Mouse (Mus musculus) kidney, embryonic 15.5 days (tissue): ENCODE data around the gene Kif1b. TPM values are rescaled to one million over a fixed set of nuclear protein-coding genes. Genes with fewer than 3 reads are reported as not detected.
A peak's percentile ranks its signal among the peaks of the same experiment; 100 is the strongest.

ENCODE experiments used
- ATAC-seq: fragments of 200-750 bp; cut with Nextera tagmentation; replicated peaks from 2 replicates; pipeline ENCODE4 v1.8.0; 2017; ENCODE audit warnings: moderate TSS enrichment; ENCODE audit not compliant: low FRiP score
- H3K27ac ChIP-seq: fragments of 300-500 bp; sonication (generic); 2 replicates; pipeline ENCODE4 v1.5.1; 2015; ENCODE audit warnings: mild to moderate bottlenecking, inconsistent platforms
- H3K27me3 ChIP-seq: fragments of 300-500 bp; sonication (generic); 2 replicates; pipeline ENCODE4 v1.6.1; 2015; ENCODE audit warnings: inconsistent platforms
- H3K36me3 ChIP-seq: fragments of 300-500 bp; sonication (generic); 2 replicates; pipeline ENCODE4 v1.6.1; 2015; ENCODE audit warnings: inconsistent platforms
- H3K4me1 ChIP-seq: fragments of 300-500 bp; sonication (generic); 2 replicates; pipeline ENCODE4 v1.6.1; 2015; ENCODE audit warnings: inconsistent platforms
- H3K4me2 ChIP-seq: fragments of 300-500 bp; sonication (generic); 2 replicates; pipeline ENCODE4 v1.6.1; 2015; ENCODE audit warnings: moderate library complexity, mild to moderate bottlenecking, inconsistent platforms
- H3K4me3 ChIP-seq: fragments of 300-500 bp; sonication (generic); replicated peaks from 2 replicates; pipeline ENCODE4 v1.5.1; 2015; ENCODE audit warnings: mild to moderate bottlenecking, inconsistent platforms
- H3K9ac ChIP-seq: fragments of 300-500 bp; sonication (generic); 2 replicates; pipeline ENCODE4 v1.6.1; 2015; ENCODE audit warnings: mild to moderate bottlenecking, inconsistent platforms
- H3K9me3 ChIP-seq: fragments of 300-500 bp; sonication (generic); replicated peaks from 2 replicates; pipeline ENCODE4 v1.6.1; 2016; ENCODE audit warnings: inconsistent platforms
- WGBS: fragments of 180-500 bp; shearing (Covaris S2); methylation state at CpG from one replicate; pipeline ENCODE4 v1.1.7; 2015; ENCODE audit warnings: mixed read lengths; 5-methylcytosine and 5-hydroxymethylcytosine counted together
- polyA plus RNA-seq: library from polyadenylated mRNA; unstranded; fragments of >200 nt; fragmentation: Nextera tagmentation; extraction: Ambion mirVana; gene quantifications from 2 replicates; pipeline ENCODE4 v1.2.1, GENCODE M21; 2015

Kif1b gene
- polyA plus RNA-seq, 1 experiment from 2014 or later: 31.3 TPM

DNA sequence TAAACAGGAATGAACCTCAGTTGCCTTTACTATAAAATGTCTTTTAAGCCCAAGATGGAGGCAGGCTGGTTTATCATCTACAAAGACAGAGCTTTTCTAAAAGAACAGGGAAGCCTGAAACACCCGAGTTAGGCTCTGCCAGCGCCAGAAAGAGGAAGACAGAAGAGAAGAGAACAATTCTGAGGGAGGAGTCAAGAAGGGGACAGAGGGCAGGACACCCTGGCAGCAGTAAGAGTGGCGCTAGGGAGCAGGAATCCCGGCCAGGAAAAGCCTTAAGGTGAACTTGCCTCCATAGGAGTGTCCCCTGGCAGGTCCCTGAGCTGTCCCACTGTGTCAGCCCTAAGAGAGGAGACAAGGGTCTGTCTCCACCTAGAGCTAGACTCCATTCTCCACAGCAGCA is 163.9 kb downstream of the Kif1b start:
- 29% methylated on average over 4 of the region's 4 CpGs for WGBS
- Histone ChIP-seq H3K4me2 (no peak overlapping the region), H3K27ac (no peak overlapping the region), H3K36me3 (no peaks in the 10 kb centered on the region), H3K4me1 (peaks cover 17% of the 10 kb centered on the region), H3K9me3 (no peaks in the 10 kb centered on the region), H3K9ac (no peak overlapping the region), H3K27me3 (no peaks in the 10 kb centered on the region), H3K4me3 (no peak overlapping the region)
- no peak for ATAC-seq

DNA sequence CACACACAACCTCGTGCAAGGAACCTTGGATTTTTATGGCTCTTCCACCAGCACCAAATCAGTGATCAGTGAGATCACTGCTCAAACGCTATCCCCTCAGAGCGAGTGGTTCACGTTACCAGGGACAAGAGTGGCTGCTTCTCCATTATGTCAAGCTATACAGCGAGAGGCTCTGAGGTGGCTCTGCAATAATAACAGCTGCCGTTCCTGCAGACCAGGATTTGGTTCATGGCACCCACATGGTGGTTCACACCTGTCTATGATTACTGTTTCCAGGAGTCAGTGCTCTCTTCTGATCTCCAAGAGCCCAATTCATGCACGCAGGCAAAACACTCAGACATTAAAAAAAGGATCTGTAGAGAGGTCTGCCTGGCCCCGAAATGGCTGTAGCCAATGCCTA is 169.0 kb downstream of the Kif1b start:
- no peak overlapping the region for H3K27ac ChIP-seq
- WGBS: 67% methylated on average over 8 of the region's 8 CpGs
- no peaks in the 10 kb centered on the region for H3K27me3 ChIP-seq
- H3K36me3 ChIP-seq: no peaks in the 10 kb centered on the region
- no peak overlapping the region for H3K4me3 ChIP-seq
- ATAC-seq: no peak
- peaks cover 11% of the 10 kb centered on the region for H3K4me1 ChIP-seq
- H3K4me2 ChIP-seq: no peak overlapping the region
- no peak overlapping the region for H3K9ac ChIP-seq
- H3K9me3 ChIP-seq: no peaks in the 10 kb centered on the region

DNA sequence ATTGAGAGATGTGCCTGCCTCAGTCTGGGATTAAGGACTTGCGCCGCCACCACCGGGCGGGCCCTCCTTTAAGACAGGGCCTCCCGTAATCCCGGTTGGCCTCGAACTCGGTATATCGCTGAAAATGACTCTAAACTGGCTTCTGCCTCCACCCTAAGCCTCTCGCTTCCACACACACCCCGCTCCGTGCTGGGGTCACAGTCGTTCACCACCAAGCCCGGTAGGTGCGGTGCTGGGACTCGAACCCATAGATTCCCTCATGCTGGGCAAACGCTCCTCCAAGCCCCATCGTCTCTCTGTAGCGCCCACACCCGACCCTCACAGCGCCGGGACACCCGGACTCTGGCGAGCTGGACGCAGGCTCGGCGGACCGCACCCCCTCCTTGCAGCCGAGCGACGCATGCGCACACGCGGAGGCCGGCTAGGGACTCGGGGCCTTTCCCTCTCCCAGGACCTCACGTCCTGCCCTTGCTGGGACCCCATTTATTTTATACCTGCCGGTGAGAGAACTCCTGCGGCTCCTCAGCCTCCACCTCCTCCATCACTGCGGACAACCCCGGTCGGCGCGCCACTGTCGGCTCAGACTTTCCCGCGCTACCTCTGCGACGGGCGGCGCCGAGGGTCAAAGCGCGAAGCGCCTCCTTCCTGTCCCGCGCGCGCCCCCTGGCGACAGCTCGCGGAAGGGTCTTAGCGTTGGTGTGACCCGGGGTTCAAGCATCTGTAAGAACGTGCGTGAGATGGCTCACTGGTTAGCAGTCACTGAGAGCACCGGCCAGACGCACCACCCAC is 170.3 kb downstream of the Kif1b start, which contains the start of gene Cenps:
Gene Cenps, minus strand, starts transcription at position 648 of the 789 bp plus-strand sequence.
- H3K9ac ChIP-seq: peak within 1 kb of the TSS; percentile 62
- H3K27me3 ChIP-seq: no peaks in the 10 kb centered on the region
- WGBS: under 1% methylated on average over 68 of the region's 68 CpGs
- ATAC-seq: peak; percentile 94
- peak within 1 kb of the TSS; percentile 72 for H3K4me2 ChIP-seq
- no peaks in the 10 kb centered on the region for H3K9me3 ChIP-seq
- no peaks in the 10 kb centered on the region for H3K36me3 ChIP-seq
- H3K4me3 ChIP-seq: peak within 1 kb of the TSS; percentile 69
- H3K27ac ChIP-seq: peak within 1 kb of the TSS; percentile 96
- peaks cover 11% of the 10 kb centered on the region for H3K4me1 ChIP-seq

DNA sequence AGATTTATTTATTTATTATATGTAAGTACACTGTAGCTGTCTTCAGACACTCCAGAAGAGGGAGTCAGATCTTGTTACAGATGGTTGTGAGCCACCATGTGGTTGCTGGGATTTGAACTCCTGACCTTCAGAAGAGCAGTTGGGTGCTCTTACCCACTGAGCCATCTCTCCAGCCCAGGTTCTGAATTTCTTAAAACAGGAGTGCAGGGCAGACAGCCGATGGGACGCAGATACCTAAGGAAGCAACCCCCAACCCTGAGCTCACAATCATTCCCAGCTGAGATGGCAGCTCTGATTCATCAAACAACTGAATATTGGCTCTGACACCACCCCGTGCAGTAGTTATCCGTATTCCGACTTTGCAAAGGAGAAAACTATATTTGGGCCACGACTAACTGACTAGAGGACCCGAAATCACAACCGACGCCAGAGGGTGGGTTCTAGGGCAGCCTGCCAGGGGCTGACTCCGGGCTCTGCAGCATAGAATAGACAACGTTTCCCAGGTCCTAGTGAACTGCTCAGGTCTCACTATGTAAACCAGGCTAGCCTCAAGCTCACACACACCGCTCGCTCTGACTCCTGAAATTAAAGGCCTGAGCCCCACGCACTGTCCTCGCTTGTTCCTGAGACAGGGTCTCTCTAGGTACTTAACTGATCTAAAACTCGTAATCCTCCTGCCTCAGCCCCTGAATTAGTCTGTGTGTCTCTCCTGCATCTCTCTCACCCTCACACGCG is 171.2 kb downstream of the Kif1b start:
- ATAC-seq: no peak
- 70% methylated on average over 18 of the region's 18 CpGs for WGBS
- H3K4me3 ChIP-seq: peak overlapping the region; percentile 69
- no peaks in the 10 kb centered on the region for H3K27me3 ChIP-seq
- H3K4me2 ChIP-seq: peak overlapping the region; percentile 72
- peaks cover 6% of the 10 kb centered on the region for H3K36me3 ChIP-seq
- H3K4me1 ChIP-seq: peaks cover 11% of the 10 kb centered on the region
- H3K9me3 ChIP-seq: no peaks in the 10 kb centered on the region
- H3K9ac ChIP-seq: peak overlapping the region; percentile 62
- H3K27ac ChIP-seq: 0 out of 2 replicates have a peak overlapping the region, but pooled peaks have one; percentile 96

DNA sequence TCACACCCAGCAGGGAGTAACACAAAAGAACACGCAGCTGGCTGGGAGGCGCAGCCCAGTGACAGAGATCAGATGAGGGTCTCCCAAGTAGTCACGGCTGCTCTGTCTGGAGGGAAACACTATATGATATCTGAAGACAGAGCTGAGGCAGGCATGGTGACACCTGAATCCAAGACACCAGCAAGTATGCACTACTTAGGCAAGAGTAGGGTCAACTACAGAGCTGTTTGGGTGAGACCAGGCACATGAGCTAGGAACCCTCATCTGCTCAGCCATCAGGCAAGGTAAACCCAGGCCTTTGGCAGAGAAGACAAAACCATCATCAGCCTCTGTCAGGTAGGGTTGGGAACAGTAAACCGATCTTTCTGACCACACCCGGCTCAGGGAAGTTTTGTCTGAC is 174.1 kb downstream of the Kif1b start:
- Histone ChIP-seq H3K9ac (no peak overlapping the region), H3K36me3 (peaks cover 32% of the 10 kb centered on the region), H3K4me3 (no peak overlapping the region), H3K27ac (no peak overlapping the region), H3K27me3 (no peaks in the 10 kb centered on the region), H3K4me1 (peaks cover 11% of the 10 kb centered on the region), H3K4me2 (no peak overlapping the region), H3K9me3 (no peaks in the 10 kb centered on the region)
- ATAC-seq: no peak
- WGBS: 75% methylated on average over 5 of the region's 5 CpGs

DNA sequence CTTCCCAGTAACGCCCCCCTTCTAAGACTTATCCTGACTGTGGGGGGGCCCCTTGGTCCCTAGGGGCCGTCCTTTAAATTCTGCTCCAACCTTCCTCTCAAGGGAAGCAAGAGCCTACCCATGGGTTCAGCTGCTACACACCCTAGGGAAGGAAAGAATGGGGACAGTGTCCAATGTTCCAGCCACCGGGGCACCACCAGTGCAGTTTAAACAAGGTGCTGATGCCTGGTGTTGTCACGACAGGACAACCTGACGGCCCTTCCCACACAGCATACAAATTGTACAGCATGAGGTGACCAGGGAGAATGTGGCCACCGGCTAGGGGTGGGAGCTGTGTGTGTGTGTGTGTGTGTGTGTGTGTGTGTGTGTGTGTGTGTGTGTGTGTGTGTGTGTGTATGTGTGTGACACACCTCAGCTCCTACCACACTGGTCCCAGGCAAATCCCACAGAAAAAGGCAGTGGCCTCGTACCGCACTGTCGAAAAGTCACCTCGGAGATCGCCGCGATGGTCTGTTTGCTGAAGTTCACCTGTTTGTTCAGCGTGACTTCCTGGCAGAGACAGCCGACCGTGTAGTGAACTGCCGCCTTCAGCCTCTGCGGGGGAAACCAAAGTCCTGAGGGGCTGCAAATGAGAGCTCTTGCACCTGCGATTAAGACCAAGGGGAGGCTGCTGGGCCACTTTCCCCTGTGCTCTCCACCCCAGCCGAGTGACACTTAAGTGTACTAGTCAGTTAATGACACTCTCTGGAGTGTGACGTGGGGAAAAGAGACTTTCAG is 175.5 kb downstream of the Kif1b start:
- Histone ChIP-seq H3K4me2 (no peak overlapping the region), H3K4me3 (no peak overlapping the region), H3K36me3 (peaks cover 47% of the 10 kb centered on the region), H3K27me3 (no peaks in the 10 kb centered on the region), H3K9ac (no peak overlapping the region), H3K9me3 (no peaks in the 10 kb centered on the region), H3K27ac (no peak overlapping the region), H3K4me1 (peaks cover 11% of the 10 kb centered on the region)
- 80% methylated on average over 21 of the region's 21 CpGs for WGBS
- no peak for ATAC-seq

DNA sequence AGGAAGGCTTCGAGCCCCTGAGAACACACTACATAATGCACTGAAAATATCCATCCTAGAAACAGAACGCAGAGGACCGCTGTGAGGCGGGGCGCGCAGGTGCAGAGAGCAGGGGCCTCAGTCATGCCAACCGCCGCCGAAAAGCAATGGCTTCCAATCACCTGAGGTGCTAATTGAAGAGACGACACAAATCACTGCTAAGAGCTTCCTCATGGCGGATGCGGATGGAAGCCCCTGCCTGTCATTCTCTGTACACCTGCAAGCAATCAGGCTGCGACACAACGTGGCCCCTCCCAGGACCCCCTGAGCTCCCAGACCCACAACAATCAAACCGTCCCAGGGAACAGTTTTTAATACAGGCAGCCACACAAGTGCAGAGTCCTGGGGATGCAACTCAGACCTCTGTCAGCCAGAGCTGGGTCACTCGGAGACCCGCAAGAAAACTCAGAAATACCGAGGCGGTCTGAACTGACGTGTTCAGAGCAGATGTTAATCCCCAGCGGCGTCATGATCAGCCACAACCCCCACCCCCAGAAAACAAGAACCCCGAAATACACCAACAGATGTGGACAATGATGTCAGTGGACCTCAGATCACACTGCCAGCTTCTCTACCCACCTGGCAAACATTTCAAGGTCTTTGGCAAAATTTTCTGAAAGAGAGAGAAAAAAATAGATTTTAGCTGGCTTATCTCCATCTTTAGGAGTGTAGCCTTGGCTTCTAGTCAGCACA is 176.3 kb downstream of the Kif1b start:
- Histone ChIP-seq H3K9me3 (no peaks in the 10 kb centered on the region), H3K36me3 (peaks cover 52% of the 10 kb centered on the region), H3K27me3 (no peaks in the 10 kb centered on the region), H3K4me2 (no peak overlapping the region), H3K27ac (no peak overlapping the region), H3K4me3 (no peak overlapping the region), H3K4me1 (peaks cover 11% of the 10 kb centered on the region), H3K9ac (no peak overlapping the region)
- 91% methylated on average over 23 of the region's 23 CpGs for WGBS
- no peak for ATAC-seq

DNA sequence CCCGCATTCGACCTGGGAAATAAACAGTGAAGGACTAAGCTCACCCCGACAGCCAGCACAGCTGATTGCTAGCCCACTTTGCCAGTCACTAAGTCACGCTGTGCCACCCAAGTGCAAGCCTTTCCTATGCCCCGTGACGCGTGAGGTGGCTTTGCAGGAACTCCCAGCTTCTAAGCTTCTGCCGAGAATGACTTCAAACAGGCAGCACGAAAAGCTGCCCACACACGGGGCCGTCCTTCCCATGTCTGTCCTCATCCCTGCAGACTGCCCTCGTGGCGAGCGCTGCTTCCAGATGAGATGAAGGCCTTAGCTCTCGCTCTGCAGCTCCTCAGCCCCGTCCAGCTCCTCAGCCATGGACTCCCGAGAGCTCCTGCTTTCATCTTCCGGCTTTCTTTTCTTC is 179.0 kb downstream of the Kif1b start:
- 85% methylated on average over 18 of the region's 18 CpGs for WGBS
- no peak for ATAC-seq

DNA sequence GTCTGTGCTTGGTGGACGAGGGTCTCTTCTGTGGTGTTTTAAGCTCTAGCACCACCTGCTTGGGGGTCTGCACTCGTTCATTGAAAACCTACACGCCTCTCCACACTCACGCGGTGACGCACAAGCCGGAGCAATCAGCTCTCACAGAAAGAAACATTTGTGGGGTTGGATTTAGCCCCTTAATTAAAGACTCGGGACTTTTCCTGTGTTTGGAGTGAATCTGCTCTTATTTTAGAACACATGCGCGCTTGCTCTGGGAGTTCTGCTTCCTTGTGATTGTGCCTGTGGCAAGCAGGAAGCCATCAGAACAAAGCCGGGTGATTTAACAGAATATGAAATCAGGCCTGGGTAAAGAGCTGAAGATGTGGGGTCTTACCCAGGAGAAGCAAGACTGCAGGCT is 180.8 kb downstream of the Kif1b start, which contains the start of gene Cort:
Gene Cort, minus strand, starts transcription at position 101 of the 400 bp plus-strand sequence.
- Histone ChIP-seq H3K4me3 (no peak within 1 kb of the TSS), H3K27ac (peak within 1 kb of the TSS; percentile 19; the same call in 1 of the 2 replicates), H3K27me3 (no peaks in the 10 kb centered on the region), H3K9me3 (no peaks in the 10 kb centered on the region), H3K4me2 (no peak within 1 kb of the TSS), H3K9ac (no peak within 1 kb of the TSS), H3K36me3 (peaks cover 50% of the 10 kb centered on the region), H3K4me1 (peaks cover 12% of the 10 kb centered on the region)
- no peak for ATAC-seq
- WGBS: 81% methylated on average over 11 of the region's 11 CpGs

More for the DNA sequence above, 179.0 kb downstream of the Kif1b start:
- H3K4me1 ChIP-seq: peaks cover 12% of the 10 kb centered on the region
- H3K4me3 ChIP-seq: no peak overlapping the region
- H3K27me3 ChIP-seq: no peaks in the 10 kb centered on the region
- no peak overlapping the region for H3K4me2 ChIP-seq
- peaks cover 52% of the 10 kb centered on the region for H3K36me3 ChIP-seq
- H3K9me3 ChIP-seq: no peaks in the 10 kb centered on the region
- no peak overlapping the region for H3K9ac ChIP-seq
- no peak overlapping the region for H3K27ac ChIP-seq
